Mouse (Mus musculus): ENCODE data around the gene Gm10295.

The Gm10295 gene

GRCm38 (mm10) chr7:71351364-71351763 lies at the start of gene Gm10295:
Gene Gm10295, minus strand, starts transcription at chr7:71351485.
- DNase-seq (ENCODE audit: inconsistent ontology term), result no peak

GRCm38 (mm10) chr7:71401032-71401431 lies 49.7 kb upstream of the Gm10295 start:
- no peak for DNase-seq (ENCODE audit: inconsistent ontology term)

- no peak for DNase-seq (ENCODE audit: inconsistent ontology term)
Measured at GRCm38 (mm10) chr7:71399891-71400632, 48.8 kb upstream of the Gm10295 start.

GRCm38 (mm10) chr7:71398959-71399756 lies 47.9 kb upstream of the Gm10295 start:
- DNase-seq (ENCODE audit: inconsistent ontology term), result no peak

GRCm38 (mm10) chr7:71398389-71398788 lies 47.1 kb upstream of the Gm10295 start:
- no peak for DNase-seq (ENCODE audit: inconsistent ontology term)

GRCm38 (mm10) chr7:71392795-71393341 lies 41.6 kb upstream of the Gm10295 start:
- no peak for DNase-seq (ENCODE audit: inconsistent ontology term)

GRCm38 (mm10) chr7:71391333-71391732 lies 40.0 kb upstream of the Gm10295 start:
- no peak for DNase-seq (ENCODE audit: inconsistent ontology term)

GRCm38 (mm10) chr7:71390291-71390690 lies 39.0 kb upstream of the Gm10295 start:
- DNase-seq (ENCODE audit: inconsistent ontology term), result no peak

- DNase-seq (ENCODE audit: inconsistent ontology term), result no peak
Measured at GRCm38 (mm10) chr7:71386050-71386449, 34.8 kb upstream of the Gm10295 start.

GRCm38 (mm10) chr7:71384921-71385320 lies 33.6 kb upstream of the Gm10295 start:
- DNase-seq (ENCODE audit: inconsistent ontology term), result no peak

GRCm38 (mm10) chr7:71383341-71384130 lies 32.3 kb upstream of the Gm10295 start:
- DNase-seq (ENCODE audit: inconsistent ontology term), result peak; percentile 83

GRCm38 (mm10) chr7:71379826-71380825 lies 28.8 kb upstream of the Gm10295 start:
- no peak for DNase-seq (ENCODE audit: inconsistent ontology term)

- DNase-seq (ENCODE audit: inconsistent ontology term), result no peak
Measured at GRCm38 (mm10) chr7:71378812-71379760, 27.8 kb upstream of the Gm10295 start.

GRCm38 (mm10) chr7:71377983-71378382 lies 26.7 kb upstream of the Gm10295 start:
- DNase-seq (ENCODE audit: inconsistent ontology term), result no peak

- no peak for DNase-seq (ENCODE audit: inconsistent ontology term)
Measured at GRCm38 (mm10) chr7:71374059-71374458, 22.8 kb upstream of the Gm10295 start.

GRCm38 (mm10) chr7:71371916-71372315 lies 20.6 kb upstream of the Gm10295 start:
- peak; percentile 91 for DNase-seq (ENCODE audit: inconsistent ontology term)

- no peak for DNase-seq (ENCODE audit: inconsistent ontology term)
Measured at GRCm38 (mm10) chr7:71370746-71371145, 19.5 kb upstream of the Gm10295 start.

- no peak for DNase-seq (ENCODE audit: inconsistent ontology term)
Measured at GRCm38 (mm10) chr7:71370128-71370527, 18.8 kb upstream of the Gm10295 start.

- no peak for DNase-seq (ENCODE audit: inconsistent ontology term)
Measured at GRCm38 (mm10) chr7:71368543-71369181, 17.4 kb upstream of the Gm10295 start.
